Comparison of ENCODE assay signal across 24 mouse cellular contexts in genomic region chr7:103607425-103607824, GRCm38 (mm10). TPM values are rescaled to one million over a fixed set of nuclear protein-coding genes. Genes with fewer than 3 reads are reported as not detected.
"Had no signal": no experiment of that assay in that cellular context is flagged by ENCODE, and none has a peak within 500 bp of the region (broad histone marks: within the 10 kb centered on the region; RNA-seq: fewer than 3 reads in every experiment).

No protein-coding gene starts in this region.

- DNase-seq: retina, postnatal 1 day; right cerebral cortex, adult 18-20 months; right cerebral cortex, postnatal 25 days; right cerebral cortex, postnatal 4 days; spleen, adult 18-20 months; thymus, adult 18-20 months; thymus, adult 2 months; thymus, postnatal 14 days; thymus, postnatal 25 days; thymus, postnatal 36 days; thymus, postnatal 4 days had no signal

- H3K4me3 ChIP-seq: neural tube, embryonic 13.5 days; neural tube, embryonic 15.5 days; stomach, embryonic 15.5 days had no signal

- H3K9ac ChIP-seq: neural tube, embryonic 13.5 days; neural tube, embryonic 15.5 days; stomach, embryonic 15.5 days had no signal

- H3K4me1 ChIP-seq: neural tube, embryonic 13.5 days; neural tube, embryonic 15.5 days; stomach, embryonic 15.5 days had no signal

- H3K4me2 ChIP-seq: neural tube, embryonic 13.5 days; neural tube, embryonic 15.5 days; stomach, embryonic 15.5 days had no signal

- H3K27me3 ChIP-seq: neural tube, embryonic 13.5 days; neural tube, embryonic 15.5 days; stomach, embryonic 15.5 days had no signal

- H3K9me3 ChIP-seq: neural tube, embryonic 13.5 days; neural tube, embryonic 15.5 days; stomach, embryonic 15.5 days had no signal

- H3K27ac ChIP-seq: neural tube, embryonic 13.5 days; neural tube, embryonic 15.5 days; stomach, embryonic 15.5 days; stomach, postnatal 0 days had no signal

- H3K36me3 ChIP-seq: neural tube, embryonic 13.5 days; neural tube, embryonic 15.5 days; stomach, embryonic 15.5 days had no signal

RNA-seq across cellular contexts. Expression of gene Olfr620, which starts 4.9 kb away (rescaled TPM):
- total RNA-seq: neutrophil, adult 5-6 weeks had no signal
- polyA plus RNA-seq: neural tube, embryonic 13.5 days; neural tube, embryonic 14.5 days; neural tube, embryonic 15.5 days; small intestine, adult 2 months; spleen, adult 2 months; stomach, embryonic 14.5 days; stomach, embryonic 15.5 days; stomach, embryonic 16.5 days; stomach, postnatal 0 days; testis, adult 2 months; thymus, adult 2 months; thymus, postnatal 0 days; urinary bladder, adult 2 months had no signal

RNA-seq across cellular contexts. Expression of gene Olfr619, which starts 7.0 kb away (rescaled TPM):
- total RNA-seq: neutrophil, adult 5-6 weeks had no signal
- polyA plus RNA-seq: neural tube, embryonic 13.5 days; neural tube, embryonic 14.5 days; neural tube, embryonic 15.5 days; small intestine, adult 2 months; spleen, adult 2 months; stomach, embryonic 14.5 days; stomach, embryonic 15.5 days; stomach, embryonic 16.5 days; stomach, postnatal 0 days; testis, adult 2 months; thymus, adult 2 months; thymus, postnatal 0 days; urinary bladder, adult 2 months had no signal

RNA-seq across cellular contexts. Expression of gene Olfr618, which starts 17.5 kb away (rescaled TPM):
- total RNA-seq: neutrophil, adult 5-6 weeks had no signal
- polyA plus RNA-seq: neural tube, embryonic 13.5 days; neural tube, embryonic 14.5 days; neural tube, embryonic 15.5 days; small intestine, adult 2 months; spleen, adult 2 months; stomach, embryonic 14.5 days; stomach, embryonic 15.5 days; stomach, embryonic 16.5 days; testis, adult 2 months; thymus, adult 2 months; thymus, postnatal 0 days; urinary bladder, adult 2 months had no signal

RNA-seq across cellular contexts. Expression of gene Olfr617, which starts 34.6 kb away (rescaled TPM):
- total RNA-seq: neutrophil, adult 5-6 weeks had no signal
- polyA plus RNA-seq: neural tube, embryonic 13.5 days; neural tube, embryonic 14.5 days; neural tube, embryonic 15.5 days; small intestine, adult 2 months; spleen, adult 2 months; stomach, embryonic 14.5 days; stomach, embryonic 15.5 days; stomach, embryonic 16.5 days; stomach, postnatal 0 days; testis, adult 2 months; thymus, adult 2 months; thymus, postnatal 0 days; urinary bladder, adult 2 months had no signal

RNA-seq across cellular contexts. Expression of gene Olfr622, which starts 35.1 kb away (rescaled TPM):
- total RNA-seq: neutrophil, adult 5-6 weeks had no signal
- polyA plus RNA-seq: neural tube, embryonic 13.5 days; neural tube, embryonic 14.5 days; neural tube, embryonic 15.5 days; small intestine, adult 2 months; spleen, adult 2 months; stomach, embryonic 14.5 days; stomach, embryonic 15.5 days; stomach, embryonic 16.5 days; stomach, postnatal 0 days; testis, adult 2 months; thymus, adult 2 months; thymus, postnatal 0 days; urinary bladder, adult 2 months had no signal
